Comparison of ENCODE assay signal across 9 mouse cellular contexts in the genomic region with DNA sequence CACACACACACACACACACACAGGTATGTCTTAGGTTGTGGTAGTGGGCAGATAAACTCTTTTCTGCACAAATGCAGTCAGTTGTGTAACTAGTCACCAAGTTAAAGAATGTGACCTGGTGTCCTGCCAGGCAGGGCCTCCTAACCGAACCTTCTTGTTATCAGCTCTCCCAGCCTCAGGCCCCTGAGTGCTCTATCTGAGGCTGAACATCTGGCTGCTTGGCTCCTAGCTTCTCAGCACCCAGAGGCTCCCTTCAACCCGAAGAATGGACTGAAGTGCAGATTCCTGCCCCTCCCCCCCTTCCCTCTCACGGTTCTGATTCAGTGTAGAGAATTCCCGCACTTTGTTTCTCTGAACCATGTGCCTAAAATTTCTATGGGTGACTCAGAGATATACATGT. TPM values are rescaled to one million over a fixed set of nuclear protein-coding genes. Genes with fewer than 3 reads are reported as not detected.
A peak's percentile ranks its signal among the peaks of the same experiment; 100 is the strongest.
DNase-seq lines count a peak whose midpoint lies in the region; ATAC-seq lines count a peak whose summit lies in the region.
"Had no signal": no experiment of that assay in that cellular context is flagged by ENCODE, and none has a peak within 500 bp of the region (broad histone marks: within the 10 kb centered on the region; RNA-seq: fewer than 3 reads in every experiment).

No protein-coding gene starts in this region.

- H3K4me2 ChIP-seq in heart, embryonic 16.5 days (ENCODE audit: low read depth, low read length) = peak overlapping the region; percentile 52
- peak overlapping the region; percentile 82 for H3K4me2 ChIP-seq in liver, embryonic 12.5 days

- no peak for ATAC-seq in heart, embryonic 16.5 days (replicated peaks; ENCODE audit: extremely low read depth, insufficient read depth, low FRiP score)
- peak; percentile 79 for ATAC-seq in liver, embryonic 12.5 days

- H3K9me3 ChIP-seq in heart, embryonic 16.5 days (replicated peaks; ENCODE audit: control insufficient read depth, low read length) = no peaks in the 10 kb centered on the region
- H3K9me3 ChIP-seq in liver, embryonic 12.5 days (replicated peaks) = no peaks in the 10 kb centered on the region
- H3K9me3 ChIP-seq: limb, embryonic 13.5 days had no signal

- H3K27ac ChIP-seq in heart, embryonic 16.5 days (ENCODE audit: low read length) = peak overlapping the region; percentile 78
- H3K27ac ChIP-seq in liver, embryonic 12.5 days = peak overlapping the region; percentile 100
- H3K27ac ChIP-seq: limb, embryonic 13.5 days had no signal

- 8% methylated on average over 4 of the region's 4 CpGs for WGBS in heart, embryonic 16.5 days
- WGBS in liver, embryonic 12.5 days (ENCODE audit: insufficient replicate concordance) = 2% methylated on average over 4 of the region's 4 CpGs

- H3K4me3 ChIP-seq in heart, embryonic 16.5 days (ENCODE audit: low read length) = peak overlapping the region; percentile 11
- H3K4me3 ChIP-seq in liver, embryonic 12.5 days = peak overlapping the region; percentile 99
- H3K4me3 ChIP-seq: limb, embryonic 13.5 days had no signal

- peaks cover 65% of the 10 kb centered on the region for H3K4me1 ChIP-seq in heart, embryonic 16.5 days (ENCODE audit: control insufficient read depth, insufficient read depth, low read length)
- H3K4me1 ChIP-seq in liver, embryonic 12.5 days = peaks cover 68% of the 10 kb centered on the region

- H3K36me3 ChIP-seq in heart, embryonic 16.5 days (ENCODE audit: control insufficient read depth, insufficient read depth) = no peaks in the 10 kb centered on the region
- peaks cover 26% of the 10 kb centered on the region for H3K36me3 ChIP-seq in liver, embryonic 12.5 days

- H3K27me3 ChIP-seq in heart, embryonic 16.5 days (ENCODE audit: control insufficient read depth, insufficient read depth, low read length) = no peaks in the 10 kb centered on the region
- H3K27me3 ChIP-seq in liver, embryonic 12.5 days (replicated peaks) = no peaks in the 10 kb centered on the region
- H3K27me3 ChIP-seq: limb, embryonic 13.5 days had no signal

- H3K9ac ChIP-seq in heart, embryonic 16.5 days (ENCODE audit: low read length) = peak overlapping the region; percentile 39; the same call in 1 of the 2 replicates
- peak overlapping the region; percentile 100 for H3K9ac ChIP-seq in liver, embryonic 12.5 days
- H3K9ac ChIP-seq: limb, embryonic 13.5 days had no signal

- DNase-seq in adrenal gland, postnatal 10 days = peak; percentile 40
- no peak for DNase-seq in adrenal gland, postnatal 25 days
- DNase-seq in MN1 (ENCODE audit: low spot score) = peak; percentile 63
- DNase-seq in layer of hippocampus, postnatal 36 days = no peak
- no peak for DNase-seq in right cerebral cortex, postnatal 10 days (ENCODE audit: low spot score in 2 of 2)
- DNase-seq in right cerebral cortex, postnatal 14 days = no peak

RNA-seq across cellular contexts. Expression of gene Nadk2, which starts 3.6 kb away (rescaled TPM):
- 10 to 100 TPM; 74.0 to 74.3 TPM for total RNA-seq in adrenal gland, postnatal 10 days (2021)
- 73.3 and 79.6 TPM in 2 replicates for total RNA-seq in adrenal gland, postnatal 25 days (2021)
- 41.5 and 45.8 TPM in 2 replicates for polyA plus RNA-seq in heart, embryonic 16.5 days (2015; fragmentation: Nextera tagmentation; extraction: Ambion mirVana)
- 139 and 143 TPM in 2 replicates for polyA plus RNA-seq in liver, embryonic 12.5 days (2016; fragmentation: Nextera tagmentation; extraction: Ambion mirVana)
- 10 to 100 TPM; 68.6 to 70.3 TPM for total RNA-seq in layer of hippocampus, postnatal 36 days (2021)

Comparison
In these comparisons a context has a peak if more than half of its experiments do, and no peak if none do; other contexts are left out.
1. DNase-seq: peak in adrenal gland, postnatal 10 days (single experiment) and MN1 (single experiment); none in adrenal gland, postnatal 25 days (single experiment), layer of hippocampus, postnatal 36 days (0 of 2), right cerebral cortex, postnatal 10 days (0 of 2) and right cerebral cortex, postnatal 14 days (single experiment).